Mouse (Mus musculus): Measurements from ENCODE around the gene Rpf2. TPM values are rescaled to one million over a fixed set of nuclear protein-coding genes. Genes with fewer than 3 reads are reported as not detected.

Gene Rpf2
- total RNA-seq, 2 experiments from 2014 or later = 56.0 to 166 TPM

DNA sequence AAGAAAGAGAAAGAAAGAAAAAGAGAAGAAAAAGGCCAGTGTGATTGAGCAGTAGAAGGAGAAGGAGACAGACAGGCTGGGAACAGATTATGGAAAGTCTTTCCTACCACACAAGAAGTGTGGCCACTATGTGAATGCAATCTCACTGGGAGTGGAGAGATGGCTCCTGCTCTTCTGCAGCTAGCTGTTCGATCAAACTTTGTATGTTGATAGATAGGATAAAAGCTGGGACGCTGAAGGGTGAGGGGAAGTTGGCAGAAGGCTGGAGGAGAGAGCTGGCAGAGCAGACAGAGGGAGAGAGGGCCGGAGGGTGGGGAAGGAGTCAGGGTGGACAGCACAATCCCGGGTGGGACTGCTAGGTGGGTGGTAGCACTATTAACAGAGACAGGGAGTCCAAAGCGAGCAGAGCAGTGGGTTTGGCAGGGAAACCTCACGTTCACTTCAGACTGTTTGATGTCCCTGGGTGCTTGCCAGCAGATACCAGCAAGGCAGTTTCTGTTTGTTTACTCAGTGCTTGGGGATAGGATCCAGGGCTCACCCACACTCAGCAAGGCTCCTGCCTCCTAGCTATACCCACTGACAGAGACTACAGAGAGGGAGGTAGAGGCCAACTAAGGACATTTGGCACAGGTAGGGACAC is 69.4 kb downstream of the Rpf2 start:
- ATAC-seq (replicated peaks; ENCODE audit: poor library complexity, severe bottlenecking) = no peak

Other genes with a start within 250 kb of the Rpf2 start
- gene Mfsd4b1, start 221.8 kb downstream of the Rpf2 start, total RNA-seq (2014; fragmentation: Nextera tagmentation) = not detected in 2 replicates
- gene Mfsd4b1, start 221.8 kb downstream of the Rpf2 start, total RNA-seq (2017) = 0.13 TPM in 1 of 2 replicates, not detected in the other
- gene Slc16a10, start 104.8 kb downstream of the Rpf2 start, total RNA-seq (2014; fragmentation: Nextera tagmentation) = 30.2 and 37.9 TPM in 2 replicates
- gene Slc16a10, start 104.8 kb downstream of the Rpf2 start, total RNA-seq (2017) = 21.4 and 29.6 TPM in 2 replicates
- 79.4 and 107 TPM in 2 replicates for gene Gtf3c6, start 11.1 kb upstream of the Rpf2 start, total RNA-seq (2014; fragmentation: Nextera tagmentation)
- gene Gtf3c6, start 11.1 kb upstream of the Rpf2 start, total RNA-seq (2017) = 199 and 236 TPM in 2 replicates
- 143 and 148 TPM in 2 replicates for gene Amd1, start 55.1 kb upstream of the Rpf2 start, total RNA-seq (2014; fragmentation: Nextera tagmentation)
- 169 and 203 TPM in 2 replicates for gene Amd1, start 55.1 kb upstream of the Rpf2 start, total RNA-seq (2017)
- 32.8 and 36.0 TPM in 2 replicates for gene Cdk19, start 92.5 kb upstream of the Rpf2 start, total RNA-seq (2014; fragmentation: Nextera tagmentation)
- gene Cdk19, start 92.5 kb upstream of the Rpf2 start, total RNA-seq (2017) = 47.3 and 51.7 TPM in 2 replicates

Data from granulocyte monocyte progenitor cell, adult 5-6 weeks (primary cell).